Comparison of ENCODE assay signal across 26 mouse cellular contexts in genomic region chr17:62706418-62706817, GRCm38 (mm10).
A peak's percentile ranks its signal among the peaks of the same experiment; 100 is the strongest.
DNase-seq lines count a peak whose midpoint lies in the region; ATAC-seq lines count a peak whose summit lies in the region.
"Had no signal": no experiment of that assay in that cellular context is flagged by ENCODE, and none has a peak within 500 bp of the region (broad histone marks: within the 10 kb centered on the region; RNA-seq: fewer than 3 reads in every experiment).

No protein-coding gene starts in this region.

- WGBS in forebrain, embryonic 13.5 days: 27% methylated on average over 6 of the region's 6 CpGs
- WGBS in forebrain, embryonic 12.5 days: 37% methylated on average over 6 of the region's 6 CpGs
- 28% methylated on average over 6 of the region's 6 CpGs for WGBS in forebrain, embryonic 15.5 days
- 42% methylated on average over 6 of the region's 6 CpGs for WGBS in forebrain, embryonic 11.5 days

- no peak overlapping the region for H3K9ac ChIP-seq in forebrain, embryonic 13.5 days
- H3K9ac ChIP-seq in forebrain, embryonic 12.5 days: no peak overlapping the region
- no peak overlapping the region for H3K9ac ChIP-seq in forebrain, embryonic 15.5 days (replicated peaks)
- H3K9ac ChIP-seq in forebrain, embryonic 11.5 days (ENCODE audit: low read length): no peak overlapping the region
- H3K9ac ChIP-seq: embryonic facial prominence, embryonic 13.5 days; embryonic facial prominence, embryonic 15.5 days had no signal

- DNase-seq in forebrain, embryonic 11.5 days (ENCODE audit: low spot score): no peak
- no peak for DNase-seq in frontal cortex, postnatal 36 days (ENCODE audit: low spot score in 2 of 2)
- DNase-seq: adrenal gland, adult 8-10 months; adrenal gland, postnatal 14 days; adrenal gland, postnatal 36 days; B cell, adult 2 months; cerebellum, adult 11 months; cerebellum, adult 18-20 months; cerebellum, adult 8-10 months; cerebellum, adult 9-11 months; cerebellum, postnatal 14 days; cerebellum, postnatal 36 days; embryo, embryonic 11 days; gastrocnemius, adult 2 months had no signal

- H3K4me3 ChIP-seq in forebrain, embryonic 13.5 days: no peak overlapping the region
- no peak overlapping the region for H3K4me3 ChIP-seq in forebrain, embryonic 12.5 days (replicated peaks)
- no peak overlapping the region for H3K4me3 ChIP-seq in forebrain, embryonic 15.5 days
- H3K4me3 ChIP-seq in forebrain, embryonic 11.5 days (ENCODE audit: low read depth, low read length): no peak overlapping the region
- H3K4me3 ChIP-seq: embryonic facial prominence, embryonic 13.5 days; embryonic facial prominence, embryonic 15.5 days; erythroblast, embryonic 14.5 days; gastrocnemius, adult 2 months had no signal

- no peak overlapping the region for H3K27ac ChIP-seq in forebrain, embryonic 13.5 days
- H3K27ac ChIP-seq in forebrain, embryonic 12.5 days: no peak overlapping the region
- no peak overlapping the region for H3K27ac ChIP-seq in forebrain, embryonic 15.5 days (replicated peaks)
- H3K27ac ChIP-seq in forebrain, embryonic 11.5 days (ENCODE audit: low read depth, low read length): no peak overlapping the region
- H3K27ac ChIP-seq: embryonic facial prominence, embryonic 13.5 days; embryonic facial prominence, embryonic 15.5 days; gastrocnemius, adult 2 months had no signal

- ATAC-seq in forebrain, embryonic 13.5 days: peak; percentile 44; the same call in 1 of the 2 replicates
- ATAC-seq in forebrain, embryonic 12.5 days (ENCODE audit: low FRiP score): no peak
- ATAC-seq in forebrain, embryonic 15.5 days (replicated peaks): peak; percentile 66
- no peak for ATAC-seq in forebrain, embryonic 11.5 days (replicated peaks; ENCODE audit: low FRiP score)
- ATAC-seq in frontal cortex, adult (ENCODE audit: low TSS enrichment): peak; percentile 54; the same call in 1 of the 2 replicates
- ATAC-seq: activated CD4-positive, CD25-positive, alpha-beta regulatory T cell, adult 4 months; CD4-positive, CD25-positive, alpha-beta regulatory T cell, adult 4 months; Patski had no signal

- no peaks in the 10 kb centered on the region for H3K9me3 ChIP-seq in forebrain, embryonic 13.5 days (replicated peaks)
- H3K9me3 ChIP-seq in forebrain, embryonic 12.5 days: 0 out of 2 replicates have a peak, but pooled peaks cover 3% of the 10 kb centered on the region
- H3K9me3 ChIP-seq in forebrain, embryonic 15.5 days: no peaks in the 10 kb centered on the region
- no peaks in the 10 kb centered on the region for H3K9me3 ChIP-seq in forebrain, embryonic 11.5 days (ENCODE audit: control insufficient read depth, low read length)
- H3K9me3 ChIP-seq: embryonic facial prominence, embryonic 13.5 days; embryonic facial prominence, embryonic 15.5 days had no signal

- no peaks in the 10 kb centered on the region for H3K27me3 ChIP-seq in forebrain, embryonic 13.5 days
- H3K27me3 ChIP-seq in forebrain, embryonic 12.5 days: no peaks in the 10 kb centered on the region
- H3K27me3 ChIP-seq in forebrain, embryonic 15.5 days: no peaks in the 10 kb centered on the region
- no peaks in the 10 kb centered on the region for H3K27me3 ChIP-seq in forebrain, embryonic 11.5 days (ENCODE audit: control insufficient read depth, insufficient read depth, low read length)
- H3K27me3 ChIP-seq: CH12.LX; embryonic facial prominence, embryonic 13.5 days; embryonic facial prominence, embryonic 15.5 days; Patski had no signal

- no peaks in the 10 kb centered on the region for H3K36me3 ChIP-seq in forebrain, embryonic 13.5 days (ENCODE audit: poor library complexity, severe bottlenecking)
- no peaks in the 10 kb centered on the region for H3K36me3 ChIP-seq in forebrain, embryonic 12.5 days (replicated peaks)
- no peaks in the 10 kb centered on the region for H3K36me3 ChIP-seq in forebrain, embryonic 15.5 days
- H3K36me3 ChIP-seq in forebrain, embryonic 11.5 days (ENCODE audit: control insufficient read depth, insufficient read depth, low read length): no peaks in the 10 kb centered on the region
- H3K36me3 ChIP-seq: embryonic facial prominence, embryonic 13.5 days; embryonic facial prominence, embryonic 15.5 days; G1E had no signal

- peaks cover 21% of the 10 kb centered on the region for H3K4me1 ChIP-seq in forebrain, embryonic 13.5 days
- H3K4me1 ChIP-seq in forebrain, embryonic 12.5 days: peaks cover 24% of the 10 kb centered on the region
- H3K4me1 ChIP-seq in forebrain, embryonic 15.5 days: peaks cover 13% of the 10 kb centered on the region
- peaks cover 4% of the 10 kb centered on the region for H3K4me1 ChIP-seq in forebrain, embryonic 11.5 days (replicated peaks; ENCODE audit: control insufficient read depth, insufficient read depth, low read length)

- peak overlapping the region; percentile 14; the same call in 1 of the 2 replicates for H3K4me2 ChIP-seq in forebrain, embryonic 13.5 days
- no peak overlapping the region; the same call in 1 of the 2 replicates for H3K4me2 ChIP-seq in forebrain, embryonic 12.5 days
- no peak overlapping the region for H3K4me2 ChIP-seq in forebrain, embryonic 15.5 days (replicated peaks)
- H3K4me2 ChIP-seq in forebrain, embryonic 11.5 days (ENCODE audit: low read depth, low read length, severe bottlenecking): no peak overlapping the region
- H3K4me2 ChIP-seq: embryonic facial prominence, embryonic 13.5 days; embryonic facial prominence, embryonic 15.5 days had no signal

Comparison
In these comparisons a context has a peak if more than half of its experiments do, and no peak if none do; other contexts are left out.
1. ATAC-seq: peak in forebrain, embryonic 13.5 days (single experiment), forebrain, embryonic 15.5 days (single experiment) and frontal cortex, adult (single experiment); none in forebrain, embryonic 12.5 days (single experiment) and forebrain, embryonic 11.5 days (single experiment).